Mouse (Mus musculus) olfactory bulb, adult 2 months (tissue): Measurements from ENCODE around the gene Ddo. TPM values are rescaled to one million over a fixed set of nuclear protein-coding genes. Genes with fewer than 3 reads are reported as not detected.

ENCODE experiments used
- H3K27ac ChIP-seq: fragments of 200-500 bp; 2 replicates; pipeline ENCODE4 v1.5.1; 2012; ENCODE audit warnings: low read depth, low read length; ENCODE audit not compliant: insufficient read depth
- H3K4me1 ChIP-seq: fragments of 200-500 bp; 2 replicates; pipeline ENCODE4 v1.6.1; 2012; ENCODE audit warnings: low read length; ENCODE audit not compliant: control insufficient read depth, insufficient read depth
- H3K4me3 ChIP-seq: fragments of 200-500 bp; 2 replicates; pipeline ENCODE4 v1.5.1; 2012; ENCODE audit warnings: mild to moderate bottlenecking, low read depth, low read length, moderate library complexity; ENCODE audit not compliant: insufficient read depth
- CTCF ChIP-seq: fragments of 200-500 bp; IDR thresholded peaks from 2 replicates; pipeline ENCODE4 v1.5.1; 2012; ENCODE audit warnings: low read depth, mild to moderate bottlenecking, low read length, moderate library complexity; ENCODE audit not compliant: insufficient read depth
- POLR2A ChIP-seq: fragments of 200-500 bp; IDR thresholded peaks from 2 replicates; pipeline ENCODE4 v1.6.1; 2012; ENCODE audit warnings: mild to moderate bottlenecking, low read depth, low read length, moderate library complexity; ENCODE audit not compliant: insufficient read depth
- WGBS: fragments of 180-500 bp; shearing (Covaris S2); methylation state at CpG from one replicate; pipeline ENCODE4 v1.1.7; 2018; 5-methylcytosine and 5-hydroxymethylcytosine counted together
- polyA plus RNA-seq: library from polyadenylated mRNA; stranded (reverse); fragments of >200 nt; gene quantifications from 2 replicates; pipeline ENCODE4 v1.2.4, GENCODE M21; 2012; ENCODE audit warnings: low replicate concordance; ENCODE audit not compliant: missing spikeins, insufficient read depth, insufficient read length

Gene Ddo
- polyA plus RNA-seq, 1 experiment = not detected

DNA sequence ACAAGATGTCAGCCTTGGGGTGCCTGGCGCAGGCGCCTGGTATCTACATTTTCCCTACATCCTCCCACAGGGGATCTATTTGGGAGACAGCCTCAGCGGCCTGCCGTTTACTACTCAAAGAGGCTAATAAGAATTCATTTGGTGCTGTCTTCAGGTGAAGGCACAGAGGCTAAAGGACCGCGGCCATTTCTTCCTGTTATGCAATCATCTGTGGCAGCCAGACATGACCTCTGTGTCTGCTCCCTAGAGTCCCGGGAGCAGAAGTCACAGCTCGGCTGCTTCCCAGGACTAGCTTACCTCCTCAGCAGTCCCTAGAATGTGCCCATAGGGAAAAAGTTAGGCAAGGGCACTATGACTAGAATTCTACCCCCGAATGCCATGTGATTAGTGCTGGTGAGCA is 1.1 kb downstream of the Ddo start:
- WGBS = 76% methylated on average over 9 of the region's 9 CpGs
- Histone ChIP-seq H3K27ac (no peak overlapping the region), H3K4me3 (no peak overlapping the region), H3K4me1 (peaks cover 11% of the 10 kb centered on the region; the same call in 1 of the 2 replicates)
- TF ChIP-seq POLR2A (no peak), CTCF (no peak)

DNA sequence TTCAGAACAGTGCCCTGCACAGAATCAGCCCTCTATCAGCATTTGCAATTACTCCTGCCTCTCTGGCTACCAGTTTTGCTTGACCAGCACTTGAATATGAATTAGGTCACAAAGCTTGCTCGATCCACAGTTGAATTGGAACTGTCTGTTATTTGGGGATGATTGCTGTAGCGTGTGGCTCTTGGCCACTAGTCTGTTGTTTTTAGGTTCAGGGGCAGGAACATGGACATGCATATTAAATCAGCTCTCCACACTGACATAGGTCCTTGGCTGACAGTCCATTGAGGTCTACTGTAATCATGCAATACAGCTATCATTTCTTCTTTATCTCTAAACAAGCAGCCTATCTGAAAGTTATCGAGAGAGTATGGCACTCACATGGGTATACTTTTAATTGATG is 2.3 kb downstream of the Ddo start:
- TF ChIP-seq POLR2A = no peak
- no peak for TF ChIP-seq CTCF
- Histone ChIP-seq H3K4me1 (peaks cover 11% of the 10 kb centered on the region; the same call in 1 of the 2 replicates), H3K4me3 (no peak overlapping the region), H3K27ac (no peak overlapping the region)
- 57% methylated on average over 3 of the region's 3 CpGs for WGBS

DNA sequence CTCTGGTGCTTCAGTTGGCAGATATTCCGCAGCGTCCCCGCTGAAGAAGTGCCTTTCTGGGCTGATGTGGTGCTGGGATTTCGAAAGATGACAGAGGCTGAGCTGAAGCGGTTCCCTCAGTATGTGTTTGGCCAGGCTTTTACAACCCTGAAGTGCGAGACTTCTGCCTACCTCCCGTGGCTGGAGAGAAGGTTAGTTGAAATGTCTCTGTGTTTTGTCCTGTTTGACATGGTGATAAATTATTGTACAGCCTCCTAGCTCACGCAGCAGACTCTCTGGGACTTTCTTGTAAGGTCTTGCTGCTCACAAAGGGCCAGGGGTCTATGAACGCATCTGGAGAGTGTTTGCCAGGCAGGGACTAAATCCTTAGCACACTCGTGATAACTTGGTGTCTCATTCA is 7.5 kb downstream of the Ddo start:
- peaks cover 21% of the 10 kb centered on the region for H3K4me1 ChIP-seq
- H3K4me3 ChIP-seq = no peak overlapping the region
- H3K27ac ChIP-seq = no peak overlapping the region
- WGBS = 87% methylated on average over 10 of the region's 10 CpGs
- TF ChIP-seq CTCF (no peak), POLR2A (no peak)

DNA sequence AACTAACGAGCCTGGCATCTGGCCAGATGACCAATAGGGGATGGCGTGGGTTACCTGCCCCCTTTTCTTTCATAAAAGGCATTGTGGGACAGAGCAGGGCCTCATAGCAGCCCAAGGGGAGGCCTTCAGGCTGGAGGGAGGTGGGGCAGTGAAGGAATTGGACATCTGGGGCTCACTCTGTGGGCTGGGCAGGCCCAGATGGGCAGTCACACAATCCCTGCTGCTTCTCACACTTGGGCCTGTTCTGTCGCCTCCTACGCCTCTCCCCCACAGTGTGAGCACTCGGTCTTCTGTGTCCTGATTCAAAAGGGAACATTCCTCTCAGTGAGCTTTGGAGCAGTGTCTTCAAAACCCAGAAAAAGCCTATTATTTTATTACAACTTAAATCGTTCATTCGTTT is 8.5 kb downstream of the Ddo start:
- H3K4me3 ChIP-seq = no peak overlapping the region
- 42% methylated on average over 7 of the region's 7 CpGs for WGBS
- TF ChIP-seq POLR2A (no peak), CTCF (no peak)
- H3K27ac ChIP-seq = 0 out of 2 replicates have a peak overlapping the region, but pooled peaks have one; percentile 9
- peaks cover 21% of the 10 kb centered on the region for H3K4me1 ChIP-seq

GRCm38 (mm10) chr10:40638823-40639819 is 9.3 kb downstream of the Ddo start:
- peaks cover 21% of the 10 kb centered on the region for H3K4me1 ChIP-seq
- WGBS = 47% methylated on average over 26 of the region's 26 CpGs
- no peak for TF ChIP-seq POLR2A
- no peak for TF ChIP-seq CTCF
- peak overlapping the region; percentile 71 for H3K27ac ChIP-seq
- no peak overlapping the region for H3K4me3 ChIP-seq

DNA sequence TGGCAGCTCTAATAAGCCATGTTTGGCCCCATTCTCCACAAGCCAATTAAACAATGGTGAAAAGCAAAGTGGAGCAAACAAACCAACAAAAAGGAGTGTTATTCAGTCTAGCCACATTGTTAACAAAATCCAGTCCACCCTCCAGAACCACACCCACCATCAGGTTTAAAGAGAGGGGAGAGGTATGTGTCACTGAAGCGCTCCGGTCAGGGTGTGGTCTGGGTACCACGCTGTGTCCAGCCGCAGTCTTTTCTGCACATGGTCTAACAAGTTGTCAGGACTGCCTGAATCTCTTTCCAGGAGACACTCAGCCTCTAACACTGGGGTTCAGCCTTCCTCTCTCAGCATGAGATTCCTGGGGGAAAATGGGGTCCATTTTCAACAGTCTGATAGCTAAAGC is 10.6 kb downstream of the Ddo start:
- Histone ChIP-seq H3K4me1 (peaks cover 21% of the 10 kb centered on the region), H3K4me3 (no peak overlapping the region), H3K27ac (no peak overlapping the region)
- TF ChIP-seq CTCF (no peak), POLR2A (no peak)
- whole genome bisulfite sequencing = 90% methylated on average over 4 of the region's 4 CpGs

GRCm38 (mm10) chr10:40641901-40642300 is 12.1 kb downstream of the Ddo start:
- 94% methylated on average over 7 of the region's 7 CpGs for WGBS
- peaks cover 21% of the 10 kb centered on the region for H3K4me1 ChIP-seq
- no peak overlapping the region for H3K27ac ChIP-seq
- TF ChIP-seq CTCF (no peak), POLR2A (no peak)
- no peak overlapping the region for H3K4me3 ChIP-seq

DNA sequence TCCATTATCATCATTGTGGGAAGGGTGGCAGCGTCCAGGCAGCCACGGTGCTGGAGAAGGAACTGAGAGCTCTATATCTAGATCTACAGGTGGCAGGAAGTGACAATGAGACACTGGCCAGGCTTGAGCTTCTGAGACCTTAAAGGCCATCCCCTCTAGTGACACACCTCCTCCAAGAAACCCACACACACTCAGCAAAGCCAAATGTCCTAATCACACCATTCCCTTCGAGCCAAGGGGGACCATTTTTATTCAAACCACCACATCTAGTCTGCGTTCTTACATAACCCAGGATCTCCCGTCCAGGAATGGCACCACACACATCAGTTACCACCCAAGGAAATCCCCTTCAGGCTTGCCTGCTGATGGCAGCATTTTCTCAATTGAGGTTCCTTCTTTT is 13.3 kb downstream of the Ddo start:
- Histone ChIP-seq H3K27ac (no peak overlapping the region), H3K4me1 (peaks cover 20% of the 10 kb centered on the region), H3K4me3 (no peak overlapping the region)
- WGBS = 77% methylated on average over 5 of the region's 5 CpGs
- TF ChIP-seq POLR2A = no peak
- TF ChIP-seq CTCF = no peak

- 79% methylated on average over 9 of the region's 9 CpGs for WGBS
- no peak for TF ChIP-seq POLR2A
- peaks cover 10% of the 10 kb centered on the region for H3K4me1 ChIP-seq
- H3K27ac ChIP-seq = no peak overlapping the region
- no peak overlapping the region for H3K4me3 ChIP-seq
Observed at GRCm38 (mm10) chr10:40644456-40644855, 14.6 kb downstream of the Ddo start.

DNA sequence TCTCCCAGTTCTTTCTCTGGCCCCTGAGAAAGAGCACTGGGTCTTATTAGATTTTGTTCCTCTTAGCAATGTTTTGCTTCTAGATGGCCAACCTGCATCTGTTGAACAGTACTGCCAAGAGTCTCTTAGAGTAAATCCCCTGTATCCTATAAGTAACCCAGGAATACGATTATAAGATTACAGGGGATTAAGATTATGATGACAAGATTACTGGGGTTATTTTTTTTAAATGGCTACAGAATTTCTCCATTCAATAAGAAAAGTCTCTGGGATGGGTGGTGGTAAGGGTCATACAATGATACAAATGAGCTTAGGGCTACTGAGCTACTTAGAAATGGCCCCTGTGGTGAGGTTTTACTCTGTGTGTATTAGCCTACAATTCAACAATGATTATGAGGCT is 15.5 kb downstream of the Ddo start:
- Histone ChIP-seq H3K4me3 (no peak overlapping the region), H3K27ac (no peak overlapping the region), H3K4me1 (0 out of 2 replicates have a peak, but pooled peaks cover 7% of the 10 kb centered on the region)
- 80% methylated on average over 1 of the region's 1 CpGs for WGBS
- TF ChIP-seq CTCF (no peak), POLR2A (no peak)
